Mouse (Mus musculus): Measurements from ENCODE around the gene Npc1l1. TPM values are rescaled to one million over a fixed set of nuclear protein-coding genes. Genes with fewer than 3 reads are reported as not detected.

Npc1l1 gene
- total and polyA plus RNA-seq, 3 experiments = 0.16 TPM; not detected in 2

DNA sequence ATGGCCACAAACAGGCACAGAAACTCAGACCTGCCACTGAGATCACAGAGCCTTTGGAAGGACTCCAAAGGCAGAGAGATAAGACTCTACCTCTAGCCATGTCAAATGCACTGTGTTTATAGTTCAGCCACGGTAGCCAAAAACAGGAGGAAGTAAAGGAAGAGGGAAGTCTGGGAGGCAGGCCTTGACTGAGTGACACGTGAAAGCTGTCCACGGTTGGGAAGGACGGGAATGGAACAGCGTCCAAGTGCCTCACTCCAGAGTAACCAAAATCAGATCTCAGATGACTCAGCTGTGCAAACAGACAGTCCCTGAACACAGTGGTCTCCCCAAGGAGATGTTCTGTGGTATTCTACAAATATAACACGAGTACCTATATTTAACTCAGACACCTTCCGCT, 55.2 kb downstream of the Npc1l1 start:
- TF ChIP-seq GATA1 (IDR thresholded peaks at IDR 0.05; ENCODE audit: borderline replicate concordance, low read length) = no peak
- TF ChIP-seq CTCF (IDR thresholded peaks at IDR 0.05; ENCODE audit: low read depth, low read length) = no peak
- TF ChIP-seq POLR2AphosphoS5 (IDR thresholded peaks at IDR 0.05; ENCODE audit: insufficient replicate concordance, low read depth, low read length) = no peak
- TF ChIP-seq GATA2 (IDR thresholded peaks at IDR 0.05; ENCODE audit: borderline replicate concordance, low read depth, low read length) = no peak
- peaks cover 19% of the 10 kb centered on the region for H3K4me1 ChIP-seq (ENCODE audit: insufficient read depth, low read depth, low read length)
- no peaks in the 10 kb centered on the region for H3K9me3 ChIP-seq (replicated peaks)
- H3K4me3 ChIP-seq (ENCODE audit: low read depth, low read length) = no peak overlapping the region
- DNase-seq (ENCODE audit: low spot score) (no peak), ATAC-seq (ENCODE audit: extremely low read depth, insufficient number of reproducible peaks, low FRiP score, poor library complexity, severe bottlenecking) (no peak)
- peaks cover 46% of the 10 kb centered on the region for H3K36me3 ChIP-seq (replicated peaks)
- no peaks in the 10 kb centered on the region for H3K27me3 ChIP-seq (ENCODE audit: insufficient read depth, low read length)

DNA sequence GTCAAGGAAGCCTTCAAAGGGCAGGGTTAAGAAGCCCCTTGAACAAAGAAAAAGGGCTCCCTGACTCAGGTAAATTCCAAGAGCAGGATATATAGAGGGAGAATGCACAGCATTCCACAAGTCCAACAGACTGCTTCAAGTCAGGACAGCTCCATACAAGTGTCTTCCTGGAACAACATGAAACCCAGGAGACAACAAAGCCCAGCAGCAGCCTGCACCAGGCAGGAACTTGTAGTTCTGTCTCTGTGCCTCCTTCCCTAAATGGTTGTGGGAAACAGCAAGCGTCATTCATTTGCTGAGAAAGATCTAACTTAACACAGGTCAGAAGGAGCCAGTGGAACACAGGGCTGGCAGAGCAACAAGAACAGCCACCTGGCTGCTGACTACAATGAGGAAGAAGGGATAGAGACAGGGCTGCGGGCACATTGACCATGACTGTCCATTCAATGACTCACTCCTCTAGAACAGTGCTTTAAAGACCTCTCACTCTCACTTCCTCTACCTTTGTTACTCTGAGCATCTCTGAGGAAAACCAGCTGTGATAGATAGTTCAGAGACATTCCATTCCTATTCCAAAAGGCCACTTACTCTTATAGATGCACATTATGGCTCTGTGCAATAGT, 60.8 kb downstream of the Npc1l1 start:
- Histone ChIP-seq H3K4me1 (ENCODE audit: insufficient read depth, low read depth, low read length) (no peaks in the 10 kb centered on the region), H3K9me3 (replicated peaks) (no peaks in the 10 kb centered on the region), H3K36me3 (replicated peaks) (peaks cover 48% of the 10 kb centered on the region), H3K4me3 (ENCODE audit: low read depth, low read length) (no peak overlapping the region), H3K27me3 (ENCODE audit: insufficient read depth, low read length) (no peaks in the 10 kb centered on the region)
- ATAC-seq (ENCODE audit: extremely low read depth, insufficient number of reproducible peaks, low FRiP score, poor library complexity, severe bottlenecking) = no peak
- DNase-seq (ENCODE audit: low spot score) = no peak
- TF ChIP-seq TAL1 (conservative IDR thresholded peaks at IDR 0.05; ENCODE audit: low read depth, low read length) (no peak), POLR2AphosphoS5 (IDR thresholded peaks at IDR 0.05; ENCODE audit: insufficient replicate concordance, low read depth, low read length) (no peak), GATA1 (IDR thresholded peaks at IDR 0.05; ENCODE audit: borderline replicate concordance, low read length) (no peak), GATA2 (IDR thresholded peaks at IDR 0.05; ENCODE audit: borderline replicate concordance, low read depth, low read length) (no peak), CTCF (IDR thresholded peaks at IDR 0.05; ENCODE audit: low read depth, low read length) (no peak)

GRCm38 (mm10) chr11:6166351-6166750, 63.6 kb downstream of the Npc1l1 start:
- no peak for DNase-seq (ENCODE audit: low spot score)
- Histone ChIP-seq H3K4me3 (ENCODE audit: low read depth, low read length) (no peak overlapping the region), H3K36me3 (replicated peaks) (peaks cover 50% of the 10 kb centered on the region), H3K9me3 (replicated peaks) (no peaks in the 10 kb centered on the region), H3K27me3 (ENCODE audit: insufficient read depth, low read length) (no peaks in the 10 kb centered on the region), H3K4me1 (ENCODE audit: insufficient read depth, low read depth, low read length) (no peaks in the 10 kb centered on the region)
- ATAC-seq (ENCODE audit: extremely low read depth, insufficient number of reproducible peaks, low FRiP score, poor library complexity, severe bottlenecking) = no peak
- TF ChIP-seq GATA2 (IDR thresholded peaks at IDR 0.05; ENCODE audit: borderline replicate concordance, low read depth, low read length) (no peak), GATA1 (IDR thresholded peaks at IDR 0.05; ENCODE audit: borderline replicate concordance, low read length) (no peak), TAL1 (conservative IDR thresholded peaks at IDR 0.05; ENCODE audit: low read depth, low read length) (no peak), POLR2AphosphoS5 (IDR thresholded peaks at IDR 0.05; ENCODE audit: insufficient replicate concordance, low read depth, low read length) (no peak), CTCF (IDR thresholded peaks at IDR 0.05; ENCODE audit: low read depth, low read length) (no peak)

DNA sequence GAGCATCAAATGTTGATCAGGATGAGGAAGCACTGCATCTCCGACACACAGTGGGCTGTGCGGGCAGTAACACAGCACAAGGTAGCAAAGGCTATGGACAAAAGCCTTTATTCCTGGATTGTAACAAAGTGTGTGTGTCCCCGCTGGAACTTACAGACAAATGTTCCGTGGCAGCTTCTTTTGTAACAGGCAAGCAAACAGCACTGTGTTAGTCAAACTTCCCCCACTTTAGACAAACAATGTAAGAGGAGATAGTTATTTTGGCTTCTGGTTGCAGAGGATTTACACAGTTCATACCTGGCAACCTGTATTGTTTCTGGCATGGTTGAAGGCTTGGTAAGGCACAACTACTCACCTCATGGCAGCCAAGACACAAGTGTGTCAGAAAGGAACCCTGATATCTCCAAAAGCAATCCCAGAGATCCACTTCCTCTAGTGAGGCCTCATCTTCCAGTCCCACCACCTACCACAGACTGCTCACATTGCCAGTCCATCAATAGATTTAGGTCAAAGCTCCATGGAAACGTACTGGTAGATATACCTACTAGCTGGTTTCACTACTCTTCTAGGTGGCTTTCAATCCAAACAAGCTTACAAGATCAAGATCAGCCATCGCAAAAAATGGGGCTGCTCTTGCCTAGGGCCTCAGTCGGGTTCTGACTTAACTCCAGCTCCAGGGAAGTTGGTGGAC, 64.4 kb downstream of the Npc1l1 start:
- Histone ChIP-seq H3K36me3 (replicated peaks) (peaks cover 48% of the 10 kb centered on the region), H3K4me3 (ENCODE audit: low read depth, low read length) (no peak overlapping the region), H3K9me3 (replicated peaks) (no peaks in the 10 kb centered on the region), H3K27me3 (ENCODE audit: insufficient read depth, low read length) (no peaks in the 10 kb centered on the region), H3K4me1 (ENCODE audit: insufficient read depth, low read depth, low read length) (no peaks in the 10 kb centered on the region; the same call in 1 of the 2 replicates)
- ATAC-seq (ENCODE audit: extremely low read depth, insufficient number of reproducible peaks, low FRiP score, poor library complexity, severe bottlenecking) (no peak), DNase-seq (ENCODE audit: low spot score) (no peak)
- TF ChIP-seq GATA1 (IDR thresholded peaks at IDR 0.05; ENCODE audit: borderline replicate concordance, low read length) (no peak), POLR2AphosphoS5 (IDR thresholded peaks at IDR 0.05; ENCODE audit: insufficient replicate concordance, low read depth, low read length) (no peak), CTCF (IDR thresholded peaks at IDR 0.05; ENCODE audit: low read depth, low read length) (no peak), GATA2 (IDR thresholded peaks at IDR 0.05; ENCODE audit: borderline replicate concordance, low read depth, low read length) (no peak), TAL1 (conservative IDR thresholded peaks at IDR 0.05; ENCODE audit: low read depth, low read length) (no peak)

DNA sequence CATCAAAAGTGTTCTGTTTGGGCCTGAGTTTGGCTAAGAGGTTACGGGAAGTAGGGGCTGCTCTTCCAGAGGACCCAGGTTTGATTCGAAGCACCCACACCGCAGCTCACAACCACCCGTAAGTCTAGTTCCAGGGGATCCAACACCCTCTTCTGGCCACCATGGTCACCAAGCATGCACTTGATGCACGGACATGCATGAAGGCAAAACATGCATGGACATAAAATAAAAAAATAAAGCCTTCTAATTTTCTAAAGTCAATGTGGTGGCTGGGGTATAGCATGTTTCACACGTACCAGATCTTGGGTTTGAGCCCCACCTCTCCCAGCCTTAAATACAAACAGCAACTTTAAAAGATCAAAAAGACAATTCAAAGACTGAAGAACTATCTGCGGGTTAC, 65.2 kb downstream of the Npc1l1 start:
- Histone ChIP-seq H3K4me3 (ENCODE audit: low read depth, low read length) (no peak overlapping the region), H3K4me1 (ENCODE audit: insufficient read depth, low read depth, low read length) (no peaks in the 10 kb centered on the region; the same call in 1 of the 2 replicates), H3K36me3 (replicated peaks) (peaks cover 44% of the 10 kb centered on the region), H3K9me3 (replicated peaks) (no peaks in the 10 kb centered on the region), H3K27me3 (ENCODE audit: insufficient read depth, low read length) (no peaks in the 10 kb centered on the region)
- DNase-seq (ENCODE audit: low spot score) = no peak
- ATAC-seq (ENCODE audit: extremely low read depth, insufficient number of reproducible peaks, low FRiP score, poor library complexity, severe bottlenecking) = no peak
- TF ChIP-seq GATA2 (IDR thresholded peaks at IDR 0.05; ENCODE audit: borderline replicate concordance, low read depth, low read length) (no peak), POLR2AphosphoS5 (IDR thresholded peaks at IDR 0.05; ENCODE audit: insufficient replicate concordance, low read depth, low read length) (no peak), TAL1 (conservative IDR thresholded peaks at IDR 0.05; ENCODE audit: low read depth, low read length) (no peak), CTCF (IDR thresholded peaks at IDR 0.05; ENCODE audit: low read depth, low read length) (no peak), GATA1 (IDR thresholded peaks at IDR 0.05; ENCODE audit: borderline replicate concordance, low read length) (no peak)

DNA sequence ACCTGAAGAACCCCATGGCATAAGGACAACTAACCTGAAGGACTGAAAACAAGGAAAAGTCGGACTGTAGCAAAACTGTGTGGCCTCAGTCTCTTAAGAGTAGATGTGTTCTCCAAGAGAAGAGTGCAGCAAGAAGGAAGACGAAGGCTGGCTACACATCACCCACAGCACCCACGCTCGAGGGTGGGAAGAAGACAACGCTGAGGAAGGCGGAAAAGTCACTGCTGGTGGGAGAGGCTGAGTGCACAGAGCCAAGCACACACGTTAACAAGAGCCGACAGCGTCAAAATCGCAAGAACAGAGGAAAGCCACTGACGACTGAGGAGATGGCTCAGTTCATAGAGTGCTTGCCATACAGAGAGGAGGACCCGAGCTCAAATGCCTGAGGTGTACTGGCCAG, 66.2 kb downstream of the Npc1l1 start:
- ATAC-seq (ENCODE audit: extremely low read depth, insufficient number of reproducible peaks, low FRiP score, poor library complexity, severe bottlenecking) (no peak), DNase-seq (ENCODE audit: low spot score) (no peak)
- Histone ChIP-seq H3K4me1 (ENCODE audit: insufficient read depth, low read depth, low read length) (no peaks in the 10 kb centered on the region; the same call in 1 of the 2 replicates), H3K27me3 (ENCODE audit: insufficient read depth, low read length) (no peaks in the 10 kb centered on the region), H3K4me3 (ENCODE audit: low read depth, low read length) (no peak overlapping the region), H3K36me3 (replicated peaks) (peaks cover 37% of the 10 kb centered on the region), H3K9me3 (replicated peaks) (no peaks in the 10 kb centered on the region)
- TF ChIP-seq TAL1 (conservative IDR thresholded peaks at IDR 0.05; ENCODE audit: low read depth, low read length) = no peak
- no peak for TF ChIP-seq POLR2AphosphoS5 (IDR thresholded peaks at IDR 0.05; ENCODE audit: insufficient replicate concordance, low read depth, low read length)
- no peak for TF ChIP-seq GATA2 (IDR thresholded peaks at IDR 0.05; ENCODE audit: borderline replicate concordance, low read depth, low read length)
- TF ChIP-seq CTCF (IDR thresholded peaks at IDR 0.05; ENCODE audit: low read depth, low read length) = no peak
- TF ChIP-seq GATA1 (IDR thresholded peaks at IDR 0.05; ENCODE audit: borderline replicate concordance, low read length) = no peak

Data from G1E (cell line).